Mouse (Mus musculus): ENCODE measurements around the gene Tssk4.
A peak's percentile ranks its signal among the peaks of the same experiment; 100 is the strongest.

Gene Tssk4

DNA sequence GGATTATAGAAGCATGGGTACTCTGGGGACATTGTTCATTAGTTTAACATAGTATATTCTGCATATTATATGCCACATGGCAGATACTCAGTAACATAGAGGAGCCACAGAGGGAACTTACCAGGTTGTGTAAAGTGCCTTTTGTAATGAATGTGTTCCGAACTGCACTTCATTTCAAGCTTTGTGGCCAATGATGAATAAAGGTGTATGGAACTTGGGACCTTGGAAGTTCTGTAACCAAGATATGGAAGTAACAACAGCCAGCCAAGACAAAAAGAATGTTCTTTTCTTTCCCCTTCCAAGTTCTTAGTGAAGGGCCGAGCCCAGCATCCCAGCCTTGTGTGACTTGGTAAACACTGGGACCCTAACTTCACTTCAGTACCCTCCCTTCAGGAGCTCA is at the start of gene Tssk4:
TSS of gene Tssk4 (plus strand) at position 301 of the 400 bp plus-strand sequence.
- DNase-seq = no peak

DNA sequence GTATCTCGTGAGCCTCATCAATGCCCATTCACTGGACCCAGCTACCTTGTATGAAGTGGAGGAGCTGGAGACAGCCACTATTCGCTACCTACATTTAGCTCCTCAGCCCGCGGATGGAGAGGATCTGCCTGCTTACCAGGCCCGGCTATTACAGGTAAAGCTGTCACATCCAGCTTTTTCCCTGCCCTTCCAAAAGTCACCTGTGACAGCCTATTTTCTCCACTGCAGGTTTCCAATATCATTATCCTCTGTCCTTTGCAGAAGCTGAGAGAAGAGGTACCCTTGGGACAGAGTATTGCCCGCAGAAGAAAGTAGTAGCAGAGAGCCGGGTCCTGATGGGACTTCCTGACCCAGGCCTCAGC is 46.7 kb upstream of the Tssk4 start, which contains the start of gene Irf9:
TSS of gene Irf9 (plus strand) at position 301 of the 362 bp plus-strand sequence.
- DNase-seq = no peak

- peak; percentile 97 for DNase-seq
These were observed 46.1 kb upstream of the Tssk4 start for GRCm38 (mm10) chr14:55603633-55604576.

GRCm38 (mm10) chr14:55604823-55605222 is 45.2 kb upstream of the Tssk4 start:
- no peak for DNase-seq

GRCm38 (mm10) chr14:55605743-55606459 is 44.1 kb upstream of the Tssk4 start:
- DNase-seq = no peak

- no peak for DNase-seq
These were observed 41.6 kb upstream of the Tssk4 start for GRCm38 (mm10) chr14:55608339-55608738.

- no peak for DNase-seq
These were observed 36.6 kb upstream of the Tssk4 start for GRCm38 (mm10) chr14:55613346-55613745.

DNA sequence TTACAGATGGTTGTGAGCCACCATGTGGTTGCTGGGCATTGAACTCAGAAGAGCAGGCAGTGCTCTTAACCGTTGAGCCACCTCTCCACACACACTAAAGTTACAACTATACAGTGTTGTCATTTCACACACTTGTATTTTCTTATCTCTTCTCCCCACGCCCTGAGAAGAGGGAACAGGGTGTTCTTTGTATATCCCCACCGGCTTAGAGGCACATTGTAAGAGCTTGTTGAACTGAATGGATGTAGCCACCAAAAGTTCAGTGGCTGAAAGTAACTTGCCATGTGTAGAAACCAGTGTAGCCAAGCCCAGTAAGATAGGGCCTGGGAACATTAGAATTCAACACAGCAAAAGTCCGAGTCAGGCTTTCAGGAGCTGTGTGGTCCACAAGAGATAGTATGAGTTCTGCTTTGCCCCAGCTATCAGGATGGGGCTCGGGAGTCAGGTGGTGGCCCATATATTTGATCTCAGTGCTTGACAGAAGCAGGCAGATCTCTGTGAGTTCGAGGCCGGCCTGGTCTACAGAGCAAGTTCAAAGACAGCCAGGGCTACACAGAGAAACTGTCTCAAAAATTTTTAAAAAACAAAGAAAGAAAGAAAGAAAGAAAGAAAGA is 35.3 kb upstream of the Tssk4 start:
- no peak for DNase-seq

- DNase-seq = no peak
These were observed 34.1 kb upstream of the Tssk4 start for GRCm38 (mm10) chr14:55615876-55616275.

GRCm38 (mm10) chr14:55616844-55617243 is 33.1 kb upstream of the Tssk4 start:
- DNase-seq = no peak

DNA sequence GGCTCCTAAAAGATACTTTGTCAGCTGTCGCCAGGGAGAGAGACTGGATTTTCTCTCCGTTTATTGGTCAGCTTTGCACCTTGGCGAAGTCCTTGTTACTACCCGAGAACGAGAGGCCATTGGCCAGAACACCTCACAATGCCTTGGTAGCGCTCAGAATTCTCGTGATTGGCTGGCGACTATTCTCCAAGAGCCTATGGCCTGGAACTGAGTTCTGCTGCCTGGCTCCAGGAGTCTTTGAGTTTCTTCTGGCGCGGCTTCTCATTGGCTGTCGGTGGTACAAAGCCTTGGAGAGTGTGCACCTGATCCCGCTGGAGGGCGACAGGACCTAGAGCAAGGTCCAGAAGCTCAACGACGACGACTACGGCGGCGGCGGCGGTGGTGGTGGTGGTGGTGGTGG is 32.2 kb upstream of the Tssk4 start, which contains the start of gene Rec8:
TSS of gene Rec8 (plus strand) at position 216 of the 400 bp plus-strand sequence.
- peak; percentile 45 for DNase-seq

DNA sequence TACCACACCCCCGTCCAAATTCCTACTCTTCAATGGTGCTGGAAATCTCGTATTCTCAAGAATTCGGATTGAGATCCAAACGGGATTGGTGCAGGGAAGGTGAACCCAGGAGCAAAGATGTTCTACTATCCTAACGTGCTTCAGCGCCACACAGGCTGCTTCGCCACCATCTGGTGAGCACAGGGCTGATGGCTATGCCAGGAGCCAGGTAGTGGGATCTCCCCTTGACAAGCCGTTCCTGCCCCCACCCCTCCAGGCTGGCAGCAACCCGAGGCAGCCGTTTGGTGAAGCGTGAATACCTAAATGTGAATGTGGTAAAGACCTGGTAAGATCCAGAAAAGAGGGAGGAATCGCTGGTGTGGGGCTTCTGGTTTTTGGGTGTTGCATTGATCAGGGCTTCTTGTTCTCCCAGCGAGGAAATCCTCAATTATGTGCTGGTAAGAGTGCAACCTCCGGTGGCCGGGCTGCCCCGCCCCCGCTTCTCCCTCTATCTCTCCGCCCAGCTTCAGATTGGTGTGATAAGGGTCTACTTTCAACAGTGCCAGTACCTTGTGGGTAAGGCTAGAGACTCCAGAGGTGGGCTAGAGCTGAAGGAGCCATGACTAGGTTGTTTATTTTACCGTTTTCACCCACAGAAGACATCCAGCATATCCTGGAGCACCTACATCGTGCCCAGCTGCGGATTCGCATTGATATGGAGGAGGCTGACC is 31.3 kb upstream of the Tssk4 start:
- DNase-seq = no peak

DNA sequence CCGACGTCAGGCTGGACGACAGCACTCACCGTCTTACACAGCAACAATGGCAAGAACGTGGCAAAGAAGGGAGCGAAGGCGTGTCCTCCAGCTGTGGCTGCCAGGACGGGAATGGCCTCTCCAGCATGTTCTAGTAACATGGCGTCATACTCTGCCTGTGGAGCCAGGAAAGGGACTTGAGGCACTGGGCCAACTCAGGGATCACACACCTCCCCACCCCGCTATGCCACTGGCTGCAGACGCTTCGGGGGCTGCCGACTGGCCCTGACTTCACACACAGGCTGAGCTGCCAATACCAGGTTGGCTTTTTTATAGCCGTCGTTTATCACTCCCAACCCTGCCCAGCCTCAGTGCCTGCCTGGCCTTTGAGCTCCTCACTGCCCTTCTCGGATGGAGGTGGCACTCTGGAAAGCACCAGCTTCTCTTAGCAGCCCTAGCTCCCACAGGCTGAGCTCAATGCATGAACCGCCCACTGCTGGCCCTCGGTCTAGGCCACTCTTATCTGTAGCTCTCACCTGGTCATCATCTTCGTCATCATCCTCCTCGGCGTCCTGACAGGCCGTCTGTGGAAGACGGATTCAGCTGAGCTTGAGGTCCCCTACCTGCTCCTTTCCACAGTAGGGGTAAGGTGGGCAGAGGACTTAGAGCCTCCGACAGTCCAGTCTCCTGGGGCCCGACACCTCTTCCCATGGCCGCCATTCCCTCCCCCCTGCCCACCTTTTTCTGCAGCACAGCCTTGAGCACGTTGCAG is 21.7 kb upstream of the Tssk4 start:
- DNase-seq = no peak

GRCm38 (mm10) chr14:55629312-55629711 is 20.7 kb upstream of the Tssk4 start:
- DNase-seq = peak; percentile 67

DNA sequence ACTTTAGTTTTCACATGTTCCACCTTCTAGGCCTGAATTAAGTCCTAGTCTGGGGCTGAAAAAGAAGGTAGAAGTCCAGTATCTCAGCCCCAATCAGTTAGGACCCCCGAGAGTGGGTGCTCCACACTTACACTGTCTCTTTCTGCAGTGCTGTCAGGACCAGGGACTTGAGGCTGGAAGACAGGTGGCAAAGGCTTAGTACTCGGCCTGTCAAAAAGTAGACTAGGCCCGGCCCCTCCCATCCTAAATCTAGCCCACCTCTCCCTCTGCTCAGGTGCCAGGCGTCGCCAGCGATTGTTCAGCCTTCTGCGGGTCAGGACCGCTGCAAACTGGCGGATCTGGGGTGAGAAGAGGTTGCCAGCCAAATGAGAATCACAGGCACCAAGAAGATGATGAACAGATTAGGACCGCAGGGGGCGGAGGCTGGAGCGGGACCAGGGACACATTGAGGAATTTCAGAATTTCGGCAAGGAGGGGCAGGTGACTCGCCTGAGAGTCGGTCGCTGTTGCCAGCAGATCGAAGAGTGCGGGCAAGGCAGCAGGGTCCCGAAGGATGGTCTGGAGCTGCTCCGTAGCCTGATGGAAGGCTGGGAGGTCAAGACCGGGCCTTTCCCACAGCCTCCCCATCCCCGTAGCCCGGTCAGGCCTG is 15.0 kb upstream of the Tssk4 start:
- peak; percentile 41 for DNase-seq

DNA sequence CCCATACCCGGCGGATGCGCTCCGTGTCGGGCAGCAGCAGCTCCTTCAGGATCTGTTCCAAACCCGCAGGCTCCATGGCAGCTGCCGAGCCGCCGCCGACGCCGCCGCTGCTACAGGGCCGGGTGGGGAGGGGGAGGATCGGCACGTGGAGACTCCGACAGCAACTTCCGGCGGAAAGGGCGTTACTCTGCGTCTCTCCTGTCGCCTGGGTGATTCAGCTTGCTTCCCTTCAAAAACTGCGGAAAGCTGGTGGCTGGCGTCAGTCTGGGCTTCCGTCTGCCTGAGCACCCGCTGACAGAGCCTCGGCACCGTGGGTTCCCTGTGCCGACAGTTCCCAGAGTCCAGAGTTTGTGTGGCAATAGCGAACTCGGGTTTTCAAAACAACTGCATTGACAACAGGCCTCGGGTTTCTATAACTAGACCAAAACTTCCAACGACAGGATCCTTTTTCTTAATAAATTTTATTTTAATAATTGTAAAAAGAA is 14.4 kb upstream of the Tssk4 start, which contains the start of gene Ipo4:
TSS of gene Ipo4 (minus strand) at position 435 of the 485 bp plus-strand sequence.
- DNase-seq = peak; percentile 93

DNA sequence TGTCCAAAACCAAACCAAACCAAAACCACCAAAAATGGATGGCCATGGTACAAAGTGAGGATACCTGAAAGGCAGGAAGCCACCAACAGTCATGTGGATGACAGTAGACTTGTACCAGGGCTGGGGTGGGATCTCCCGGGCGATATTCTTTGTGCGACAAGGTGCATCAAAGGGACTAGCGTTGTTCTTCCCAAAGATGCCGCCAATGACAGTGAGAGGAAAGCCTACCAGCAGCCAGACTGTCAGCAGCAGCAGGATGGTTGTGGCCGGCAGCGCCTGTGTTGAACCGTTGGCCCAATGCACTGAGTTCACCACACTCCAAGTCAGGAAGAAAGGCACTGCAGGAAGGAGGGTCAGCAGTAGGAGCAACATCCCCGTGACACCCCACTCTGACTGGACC is 12.2 kb upstream of the Tssk4 start, which contains the start of gene Gm49378:
TSS of gene Gm49378 (minus strand) at position 101 of the 400 bp plus-strand sequence.
- DNase-seq = no peak

DNA sequence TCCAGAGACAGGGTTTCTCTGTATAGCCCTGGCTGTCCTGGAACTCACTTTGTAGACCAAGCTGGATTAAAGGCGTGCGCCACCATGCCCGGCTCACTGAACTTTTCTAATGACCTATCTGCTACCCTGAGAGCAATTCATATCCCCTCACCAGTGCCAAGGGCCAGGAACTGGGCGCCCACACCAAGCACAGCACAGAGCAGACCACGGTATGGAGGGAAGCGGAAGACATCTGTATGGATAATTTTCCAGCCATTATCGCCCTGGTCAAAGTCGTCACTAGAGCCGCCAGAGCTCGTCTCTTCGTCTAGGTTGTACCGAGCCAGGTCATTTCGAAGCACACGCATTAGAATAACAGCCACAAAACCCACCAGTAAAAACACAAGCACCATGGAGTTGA is 9.2 kb upstream of the Tssk4 start:
- DNase-seq = no peak

DNA sequence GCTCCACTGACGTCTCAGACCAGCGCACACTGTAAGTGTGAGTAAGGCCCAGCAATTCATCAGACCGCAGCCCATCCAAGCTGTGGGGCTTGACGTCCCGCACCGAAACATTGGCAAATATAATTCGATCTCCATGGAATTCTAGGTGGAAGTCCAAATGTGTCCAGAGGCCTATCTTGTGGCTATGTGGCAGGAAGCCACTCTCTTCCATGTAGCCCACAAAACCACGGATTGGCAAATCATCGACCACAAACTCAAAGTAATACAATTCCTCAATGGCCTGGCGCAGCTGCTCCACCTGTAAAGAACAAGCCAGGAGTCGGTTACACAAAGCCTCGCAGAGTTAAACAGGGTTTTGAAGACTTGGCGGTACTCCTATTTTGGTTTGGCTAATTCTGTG is 8.7 kb upstream of the Tssk4 start:
- no peak for DNase-seq

DNA sequence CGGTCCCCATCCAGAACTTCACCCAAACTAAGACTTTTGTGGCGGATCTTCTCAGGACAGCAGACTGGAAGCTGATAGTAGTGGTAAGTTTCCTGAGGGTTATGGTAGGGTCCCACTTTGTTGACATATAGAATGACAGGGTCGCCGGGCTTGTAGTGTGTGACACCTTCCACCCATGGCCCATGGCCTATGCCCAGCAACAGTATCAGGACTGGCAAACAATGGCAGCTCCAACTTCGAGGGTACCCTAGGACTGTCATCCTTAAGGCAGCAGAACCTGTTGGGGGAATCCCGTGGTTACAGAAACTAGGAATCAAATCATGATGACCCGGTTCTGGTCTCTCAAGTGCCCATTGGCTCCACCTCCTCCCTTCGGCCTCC is 7.3 kb upstream of the Tssk4 start:
- DNase-seq = no peak
